Mouse (Mus musculus) hindbrain, embryonic 16.5 days (tissue): ENCODE data around the gene Fblim1. TPM values are rescaled to one million over a fixed set of nuclear protein-coding genes. Genes with fewer than 3 reads are reported as not detected.
A peak's percentile ranks its signal among the peaks of the same experiment; 100 is the strongest.
"Not testable (repeated sequence)": the region's sequence is repeated elsewhere in the genome, so short reads cannot be mapped to it uniquely, and the experiment has no call there.

Experiments
- ATAC-seq: fragments of 200-750 bp; cut with Nextera tagmentation; 2 replicates; pipeline ENCODE4 v1.8.0; 2017; ENCODE audit warnings: moderate TSS enrichment, moderate library complexity
- H3K27ac ChIP-seq: fragments of 300-500 bp; sonication (generic); 2 replicates; pipeline ENCODE4 v1.5.1; 2014; ENCODE audit warnings: low read depth, mild to moderate bottlenecking, control low read depth, low read length, moderate library complexity
- H3K27me3 ChIP-seq: fragments of 300-500 bp; sonication (generic); replicated peaks from 2 replicates; pipeline ENCODE4 v1.6.1; 2014; ENCODE audit warnings: low read length; ENCODE audit not compliant: control insufficient read depth, insufficient read depth
- H3K36me3 ChIP-seq: fragments of 300-500 bp; sonication (generic); 2 replicates; pipeline ENCODE4 v1.6.1; 2014; ENCODE audit warnings: mild to moderate bottlenecking, low read length, moderate library complexity, mixed read lengths; ENCODE audit not compliant: control insufficient read depth, insufficient read depth
- H3K4me1 ChIP-seq: fragments of 300-500 bp; sonication (generic); 2 replicates; pipeline ENCODE4 v1.6.1; 2014; ENCODE audit warnings: low read depth, low read length; ENCODE audit not compliant: control insufficient read depth, insufficient read depth
- H3K4me2 ChIP-seq: fragments of 300-500 bp; sonication (generic); 2 replicates; pipeline ENCODE4 v1.6.1; 2014; ENCODE audit warnings: mild to moderate bottlenecking, low read length, control low read depth, moderate library complexity
- H3K4me3 ChIP-seq: fragments of 300-500 bp; sonication (generic); 2 replicates; pipeline ENCODE4 v1.5.1; 2014; ENCODE audit warnings: mild to moderate bottlenecking, low read length, control low read depth, moderate library complexity
- H3K9ac ChIP-seq: fragments of 300-500 bp; sonication (generic); 2 replicates; pipeline ENCODE4 v1.6.1; 2014; ENCODE audit warnings: low read depth, mild to moderate bottlenecking, control low read depth, low read length, moderate library complexity
- H3K9me3 ChIP-seq: fragments of 300-500 bp; sonication (generic); 2 replicates; pipeline ENCODE4 v1.6.1; 2014; ENCODE audit warnings: mild to moderate bottlenecking, low read length, moderate library complexity; ENCODE audit not compliant: control insufficient read depth
- WGBS: fragments of 180-500 bp; shearing (Covaris S2); extraction: QIAGEN DNeasy Blood & Tissue Kit; methylation state at CpG from one replicate; pipeline ENCODE4 v1.1.7; 2014; 5-methylcytosine and 5-hydroxymethylcytosine counted together
- polyA plus RNA-seq: library from polyadenylated mRNA; unstranded; fragments of >200 nt; fragmentation: Nextera tagmentation; extraction: Ambion mirVana; gene quantifications from 2 replicates; pipeline ENCODE4 v1.2.1, GENCODE M21; 2015

Fblim1 gene
- polyA plus RNA-seq, 1 experiment from 2014 or later: 42.9 TPM

DNA sequence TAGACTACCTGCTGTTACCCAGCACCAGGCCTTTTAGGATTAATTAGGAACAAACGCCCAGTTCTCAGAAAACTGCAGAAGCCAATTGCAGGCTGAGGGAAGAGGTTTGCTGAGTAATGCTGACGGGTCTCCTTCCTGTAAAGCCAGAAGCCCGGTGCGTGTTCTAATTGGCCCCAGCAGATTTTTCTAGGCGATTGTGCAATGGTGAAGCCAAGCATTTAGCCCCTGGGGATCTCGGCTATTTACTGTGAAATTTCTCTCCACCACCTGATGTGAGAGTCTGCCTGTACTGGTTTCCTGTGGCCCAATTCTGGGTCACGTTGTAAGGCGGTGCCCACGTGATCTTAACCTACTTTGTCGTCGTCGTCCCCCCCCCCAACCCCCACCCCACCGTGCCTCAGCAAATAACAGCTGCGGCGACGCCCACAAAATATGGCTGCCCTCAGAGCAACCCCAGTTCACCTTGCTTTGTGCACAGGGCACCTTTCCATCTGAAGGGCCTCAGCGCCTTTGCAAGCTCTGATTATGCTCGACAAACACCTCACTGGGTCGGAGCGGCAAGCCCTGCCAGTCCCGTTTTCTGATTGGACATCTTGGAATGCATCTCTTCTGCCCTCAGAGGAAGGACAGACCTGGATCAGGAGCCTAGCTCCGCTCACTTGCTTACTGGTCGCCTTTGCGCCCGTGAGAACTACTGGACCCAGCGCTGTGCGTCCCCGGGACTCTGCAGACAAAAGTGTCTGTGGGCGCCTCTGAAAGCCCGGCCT lies 46.6 kb downstream of the Fblim1 start:
- Histone ChIP-seq H3K4me1 (peaks cover 15% of the 10 kb centered on the region), H3K36me3 (no peaks in the 10 kb centered on the region), H3K4me2 (peak overlapping the region; percentile 87), H3K27ac (peak overlapping the region; percentile 88), H3K4me3 (peak overlapping the region; percentile 44), H3K9ac (peak overlapping the region; percentile 68), H3K9me3 (no peaks in the 10 kb centered on the region), H3K27me3 (no peaks in the 10 kb centered on the region)
- under 1% methylated on average over 30 of the region's 30 CpGs for WGBS
- peak; percentile 75 for ATAC-seq

DNA sequence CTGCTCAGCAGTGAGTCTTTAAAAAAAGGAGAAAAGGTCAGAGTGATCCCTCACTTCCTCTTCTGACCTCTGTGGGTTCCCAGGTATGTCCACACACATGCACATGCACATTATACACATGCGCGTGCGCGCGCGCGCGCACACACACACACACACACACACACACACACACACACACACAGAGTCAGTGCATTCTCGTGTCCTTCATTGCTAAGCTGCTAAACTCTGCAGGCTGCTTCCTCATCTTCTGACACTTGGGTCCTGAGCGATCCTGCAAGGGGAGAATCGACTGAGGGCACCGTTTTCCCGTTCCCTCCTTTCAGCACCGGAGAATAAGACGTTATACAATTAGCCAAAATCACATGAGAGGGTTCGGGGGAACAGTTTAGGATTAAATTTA lies 47.2 kb downstream of the Fblim1 start:
- WGBS: 17% methylated on average over 16 of the region's 16 CpGs
- Histone ChIP-seq H3K4me2 (peak overlapping the region; percentile 87), H3K9me3 (no peaks in the 10 kb centered on the region), H3K4me3 (peak overlapping the region; percentile 44), H3K27me3 (no peaks in the 10 kb centered on the region), H3K36me3 (no peaks in the 10 kb centered on the region), H3K27ac (peak overlapping the region; percentile 88), H3K4me1 (peaks cover 15% of the 10 kb centered on the region), H3K9ac (peak overlapping the region; percentile 68)
- ATAC-seq: peak; percentile 24

DNA sequence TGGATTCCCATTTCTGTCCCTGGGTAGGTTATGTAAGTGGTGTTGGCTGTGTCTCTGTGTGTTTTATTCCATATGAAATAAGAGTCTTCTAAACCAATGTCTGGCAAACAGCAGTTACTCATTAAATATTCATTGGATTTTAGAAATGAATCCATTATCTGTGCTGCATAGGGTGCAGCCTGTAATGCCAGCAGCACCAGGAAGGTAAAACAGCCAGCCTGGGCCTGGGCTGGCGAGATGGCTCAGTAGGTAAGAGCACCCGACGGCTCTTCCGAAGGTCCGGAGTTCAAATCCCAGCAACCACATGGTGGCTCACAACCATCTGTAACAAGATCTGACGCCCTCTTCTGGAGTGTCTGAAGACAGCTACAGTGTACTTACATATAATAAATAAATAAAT lies 49.7 kb downstream of the Fblim1 start:
- not testable (repeated sequence) for ATAC-seq, H3K27ac ChIP-seq
- WGBS: 69% methylated on average over 5 of the region's 6 CpGs

DNA sequence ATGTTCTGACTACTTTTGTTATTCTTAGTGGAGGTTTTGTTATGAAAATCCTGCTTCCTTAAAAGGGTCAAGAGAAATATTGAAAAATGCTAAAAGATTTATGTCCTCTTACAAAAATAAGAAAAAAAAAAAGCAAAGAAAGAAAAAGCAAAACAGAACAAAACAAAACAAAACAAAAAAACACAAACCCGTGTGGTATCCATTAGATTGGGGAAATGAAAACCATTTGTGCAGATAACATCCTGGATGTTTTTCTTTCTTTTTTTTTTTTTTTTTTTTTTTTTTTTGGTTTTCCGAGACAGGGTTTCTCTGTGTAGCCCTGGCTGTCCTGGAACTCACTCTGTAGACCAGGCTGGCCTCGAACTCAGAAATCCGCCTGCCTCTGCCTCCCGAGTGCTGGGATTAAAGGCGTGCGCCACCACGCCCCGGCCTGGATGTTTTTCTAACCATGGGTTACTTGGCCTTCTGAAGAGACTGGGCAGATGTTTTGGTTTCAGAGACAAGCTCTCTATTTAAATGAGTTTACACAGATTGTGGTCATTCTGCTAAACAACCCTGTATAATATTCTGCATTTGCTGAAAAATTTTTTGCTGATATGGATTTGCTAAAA lies 51.5 kb downstream of the Fblim1 start:
- not testable (repeated sequence) for H3K9ac ChIP-seq, H3K36me3 ChIP-seq, H3K27ac ChIP-seq, ATAC-seq, H3K4me1 ChIP-seq, H3K4me3 ChIP-seq, H3K27me3 ChIP-seq, H3K4me2 ChIP-seq, H3K9me3 ChIP-seq
- WGBS: 96% methylated on average over 7 of the region's 9 CpGs

More for the DNA sequence above, 49.7 kb downstream of the Fblim1 start:
- not testable (repeated sequence) for H3K4me3 ChIP-seq, H3K9ac ChIP-seq, H3K36me3 ChIP-seq, H3K27me3 ChIP-seq, H3K9me3 ChIP-seq, H3K4me2 ChIP-seq
- H3K4me1 ChIP-seq: peaks cover 15% of the 10 kb centered on the region

DNA sequence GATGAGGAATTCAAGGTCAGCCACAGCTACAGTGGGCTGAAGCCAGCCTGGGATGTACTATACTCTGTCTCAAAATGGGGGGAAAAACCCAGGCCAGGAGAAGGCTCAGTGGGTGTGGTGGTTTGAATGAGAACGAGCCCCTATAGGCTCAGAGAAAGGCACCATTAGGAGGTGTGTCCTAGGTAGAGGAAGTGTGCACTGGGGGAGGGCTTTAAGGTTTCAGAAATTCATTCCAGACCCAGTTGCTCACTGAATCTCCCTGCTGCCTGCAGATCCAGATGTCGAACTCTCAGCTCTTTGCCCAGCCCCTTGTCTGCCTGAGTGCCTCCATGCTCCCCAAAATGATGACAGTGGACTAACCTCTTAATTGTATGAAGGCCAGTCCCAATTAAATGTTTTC lies 53.4 kb downstream of the Fblim1 start:
- WGBS: 63% methylated on average over 2 of the region's 2 CpGs

DNA sequence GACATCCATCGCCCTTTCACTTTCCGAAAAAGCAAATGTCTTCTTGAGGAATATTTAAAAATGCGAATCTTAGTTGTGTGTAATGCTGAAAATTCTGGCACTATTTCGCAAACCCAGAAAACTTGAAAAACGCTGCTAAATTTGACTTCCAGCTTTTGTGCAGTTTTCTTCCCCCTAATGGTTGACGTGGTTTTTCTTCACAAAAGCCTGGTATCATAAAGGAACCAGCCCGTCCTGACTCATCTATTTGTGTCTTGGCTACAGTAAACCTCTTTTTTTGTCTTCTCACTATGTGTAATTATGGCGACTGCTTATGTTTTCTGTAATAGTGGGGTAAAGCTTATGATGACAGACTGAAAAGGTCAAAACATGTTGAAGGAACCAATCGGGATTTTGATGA lies 58.6 kb downstream of the Fblim1 start:
- WGBS: 18% methylated on average over 9 of the region's 9 CpGs

More for the DNA sequence above, 53.4 kb downstream of the Fblim1 start:
- 0 out of 2 replicates have a peak, but pooled peaks cover 3% of the 10 kb centered on the region for H3K4me1 ChIP-seq
- H3K27ac ChIP-seq: no peak overlapping the region
- H3K9ac ChIP-seq: no peak overlapping the region
- H3K4me3 ChIP-seq: no peak overlapping the region
- ATAC-seq: no peak
- no peaks in the 10 kb centered on the region for H3K27me3 ChIP-seq
- no peaks in the 10 kb centered on the region for H3K36me3 ChIP-seq
- no peaks in the 10 kb centered on the region for H3K9me3 ChIP-seq
- H3K4me2 ChIP-seq: no peak overlapping the region

DNA sequence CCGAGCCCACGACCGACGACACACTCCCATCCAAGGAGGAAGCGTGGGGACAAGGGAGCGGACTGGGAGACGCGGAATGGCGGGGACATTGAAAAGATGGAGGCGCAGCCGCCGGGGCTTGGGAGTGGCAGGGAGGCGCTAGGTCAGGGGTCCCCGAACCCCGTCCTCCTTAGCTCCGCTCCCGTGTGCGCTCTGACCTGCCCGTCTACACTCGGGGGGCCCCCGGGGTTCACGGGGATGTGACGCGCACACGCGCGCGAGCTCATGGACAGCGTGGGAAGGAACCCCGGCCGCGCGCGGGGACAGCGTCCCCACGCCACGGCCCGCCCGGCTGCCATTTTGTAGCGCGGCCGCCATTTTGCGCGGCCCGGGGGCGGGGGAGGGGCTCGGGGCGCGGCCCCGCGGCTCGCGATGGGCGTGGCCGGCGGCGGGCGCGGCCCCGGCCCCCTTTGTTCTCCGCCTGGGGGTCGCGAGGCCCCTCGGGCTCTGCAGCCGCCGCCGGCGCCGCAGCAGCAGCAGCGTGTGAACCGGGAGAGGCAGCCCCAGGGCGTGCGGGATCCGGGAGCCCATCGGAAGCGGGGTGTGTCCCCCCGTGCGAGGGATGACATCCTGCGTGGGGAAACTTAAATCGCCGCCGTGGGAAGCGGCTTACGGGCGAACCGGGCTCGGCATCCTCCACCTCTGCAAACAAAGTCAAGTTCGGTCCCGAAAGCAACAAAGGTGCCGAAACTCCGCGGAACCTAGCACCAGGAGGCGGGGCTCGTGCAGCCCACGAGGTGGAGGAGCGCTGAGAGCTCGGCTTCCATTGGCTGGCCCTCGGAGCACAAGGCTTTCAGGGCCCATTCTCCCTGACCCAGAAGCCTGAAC lies 59.3 kb downstream of the Fblim1 start:
- Histone ChIP-seq H3K27me3 (no peaks in the 10 kb centered on the region), H3K4me3 (peak overlapping the region; percentile 74), H3K27ac (peak overlapping the region; percentile 100), H3K36me3 (no peaks in the 10 kb centered on the region), H3K9me3 (no peaks in the 10 kb centered on the region), H3K9ac (peak overlapping the region; percentile 95), H3K4me2 (peak overlapping the region; percentile 99), H3K4me1 (peaks cover 10% of the 10 kb centered on the region)
- WGBS: under 1% methylated on average over 80 of the region's 98 CpGs
- peak; percentile 88 for ATAC-seq

More for the DNA sequence above, 58.6 kb downstream of the Fblim1 start:
- Histone ChIP-seq H3K9me3 (no peaks in the 10 kb centered on the region), H3K27me3 (no peaks in the 10 kb centered on the region), H3K4me2 (peak overlapping the region; percentile 99), H3K4me1 (peaks cover 10% of the 10 kb centered on the region), H3K27ac (peak overlapping the region; percentile 100), H3K9ac (peak overlapping the region; percentile 95), H3K4me3 (peak overlapping the region; percentile 74), H3K36me3 (no peaks in the 10 kb centered on the region)
- ATAC-seq: no peak

DNA sequence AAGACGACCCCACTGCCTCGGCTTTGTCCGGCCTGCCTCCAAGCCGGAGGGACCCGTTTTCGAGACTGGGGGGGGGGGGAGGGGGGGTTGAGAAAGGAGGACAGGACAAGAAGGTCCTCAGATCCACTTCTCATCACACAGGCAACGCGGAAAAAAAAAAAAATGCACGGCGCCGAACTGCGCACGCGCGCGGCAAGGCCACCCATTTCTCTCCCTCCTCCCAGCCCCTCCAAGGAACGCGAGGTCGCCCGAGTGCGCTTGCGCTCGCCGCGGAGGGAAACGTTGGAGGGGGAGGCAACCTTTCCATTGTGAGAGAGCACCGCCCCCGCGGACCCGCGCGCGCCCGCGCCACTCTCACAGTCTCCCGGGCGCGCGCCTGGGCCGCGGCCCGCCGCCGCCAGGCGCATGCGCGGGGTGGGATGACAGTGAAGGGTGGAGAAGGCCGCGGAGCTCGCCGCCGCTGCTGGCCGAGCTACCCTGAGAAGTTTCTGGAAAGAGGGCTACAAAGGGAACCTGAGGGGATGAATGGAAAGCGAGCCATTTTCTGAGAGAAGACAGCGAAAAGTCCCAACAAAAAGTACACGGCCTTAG lies 60.1 kb downstream of the Fblim1 start:
- peak overlapping the region; percentile 74 for H3K4me3 ChIP-seq
- WGBS: 0% methylated on average over 53 of the region's 56 CpGs
- H3K27me3 ChIP-seq: no peaks in the 10 kb centered on the region
- no peaks in the 10 kb centered on the region for H3K9me3 ChIP-seq
- H3K27ac ChIP-seq: peak overlapping the region; percentile 100
- H3K9ac ChIP-seq: peak overlapping the region; percentile 95
- H3K4me1 ChIP-seq: peaks cover 10% of the 10 kb centered on the region
- H3K36me3 ChIP-seq: no peaks in the 10 kb centered on the region
- ATAC-seq: peak; percentile 82
- peak overlapping the region; percentile 99 for H3K4me2 ChIP-seq
